Mouse (Mus musculus): Measurements from ENCODE around the gene Chmp5. TPM values are rescaled to one million over a fixed set of nuclear protein-coding genes. Genes with fewer than 3 reads are reported as not detected.

Gene Chmp5
- 137 and 147 TPM in 2 replicates for polyA plus RNA-seq (2015; fragmentation: Nextera tagmentation; extraction: Ambion mirVana)

GRCm38 (mm10) chr4:40948160-40948708, at the start of gene Chmp5, which contains the start of gene Bag1:
Gene Chmp5, plus strand, starts transcription at chr4:40948407.
Gene Bag1, minus strand, starts transcription at chr4:40948294.
- WGBS: under 1% methylated on average over 50 of the region's 50 CpGs
- H3K9me3 ChIP-seq (replicated peaks): no peaks in the 10 kb centered on the region
- H3K36me3 ChIP-seq: peaks cover 42% of the 10 kb centered on the region
- peak within 1 kb of the TSS; percentile 90 for H3K27ac ChIP-seq (replicated peaks)
- peak within 1 kb of the TSS; percentile 79 for H3K9ac ChIP-seq (replicated peaks)
- H3K4me1 ChIP-seq: peaks cover 30% of the 10 kb centered on the region
- H3K4me2 ChIP-seq: peak within 1 kb of the TSS; percentile 79
- peak within 1 kb of the TSS; percentile 99 for H3K4me3 ChIP-seq (replicated peaks)
- no peaks in the 10 kb centered on the region for H3K27me3 ChIP-seq (replicated peaks)
- ATAC-seq (ENCODE audit: low FRiP score): peak; percentile 98

DNA sequence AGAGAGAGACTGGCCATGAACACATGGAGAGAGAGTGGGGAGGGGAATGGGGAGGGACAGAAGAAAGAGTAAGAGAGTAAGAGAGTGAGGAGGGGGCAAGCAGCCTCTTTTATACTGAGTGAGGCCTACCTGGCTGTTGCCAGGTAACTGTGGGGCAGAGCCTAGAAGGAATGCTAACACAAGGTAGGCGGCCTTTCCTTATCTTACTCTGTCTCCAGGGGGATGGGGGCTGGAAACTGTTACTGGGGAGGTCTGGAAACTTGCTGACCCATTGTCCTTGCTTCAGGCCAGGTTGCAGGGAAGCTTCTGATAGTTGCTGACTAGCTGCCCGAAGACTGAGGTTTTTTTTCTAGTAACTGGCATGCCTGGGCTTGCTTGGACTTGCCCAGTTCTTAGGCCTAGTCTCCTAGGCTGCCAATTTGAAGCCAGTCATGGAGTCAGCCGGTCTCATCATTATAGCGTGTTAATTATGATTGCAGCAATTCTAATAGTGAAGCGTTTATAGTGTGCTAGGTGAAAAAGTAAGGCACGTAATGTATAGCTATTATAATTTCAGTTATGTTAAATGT, 49.6 kb upstream of the Chmp5 start:
- Histone ChIP-seq H3K9me3 (replicated peaks) (no peaks in the 10 kb centered on the region), H3K27me3 (replicated peaks) (no peaks in the 10 kb centered on the region), H3K36me3 (no peaks in the 10 kb centered on the region), H3K4me1 (no peaks in the 10 kb centered on the region), H3K4me2 (no peak overlapping the region), H3K9ac (replicated peaks) (no peak overlapping the region), H3K4me3 (replicated peaks) (no peak overlapping the region), H3K27ac (replicated peaks) (no peak overlapping the region)
- no peak for ATAC-seq (ENCODE audit: low FRiP score)
- 84% methylated on average over 6 of the region's 6 CpGs for WGBS

- no peaks in the 10 kb centered on the region for H3K27me3 ChIP-seq (replicated peaks)
- H3K9ac ChIP-seq (replicated peaks): no peak overlapping the region
- H3K4me2 ChIP-seq: no peak overlapping the region
- whole genome bisulfite sequencing: 78% methylated on average over 2 of the region's 2 CpGs
- no peak for ATAC-seq (ENCODE audit: low FRiP score)
- H3K4me3 ChIP-seq (replicated peaks): no peak overlapping the region
- no peaks in the 10 kb centered on the region for H3K9me3 ChIP-seq (replicated peaks)
- no peaks in the 10 kb centered on the region for H3K36me3 ChIP-seq
- no peak overlapping the region for H3K27ac ChIP-seq (replicated peaks)
- no peaks in the 10 kb centered on the region for H3K4me1 ChIP-seq
Observed at GRCm38 (mm10) chr4:40899264-40899663, 48.9 kb upstream of the Chmp5 start.

DNA sequence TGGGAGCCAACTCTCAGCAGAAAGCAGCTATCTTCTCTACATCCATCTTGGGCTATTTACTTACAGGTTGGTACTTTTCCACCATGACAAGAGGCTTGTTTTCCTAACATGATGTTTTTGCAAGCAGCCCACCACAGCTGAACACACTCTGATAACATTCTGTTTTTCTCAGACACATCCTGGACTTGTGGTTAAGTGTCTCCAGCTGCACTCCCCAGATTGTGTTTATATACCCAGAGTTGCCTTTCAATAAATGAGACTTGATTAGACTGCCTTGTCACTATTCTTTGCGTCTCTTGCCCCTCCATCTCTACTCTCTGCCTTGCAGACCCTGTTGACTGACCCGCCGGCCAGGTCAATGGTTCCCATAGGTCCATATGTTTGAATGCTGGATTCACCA, 48.1 kb upstream of the Chmp5 start:
- Histone ChIP-seq H3K4me1 (no peaks in the 10 kb centered on the region), H3K9me3 (replicated peaks) (no peaks in the 10 kb centered on the region), H3K9ac (replicated peaks) (no peak overlapping the region), H3K27ac (replicated peaks) (no peak overlapping the region), H3K4me3 (replicated peaks) (no peak overlapping the region), H3K36me3 (no peaks in the 10 kb centered on the region), H3K4me2 (no peak overlapping the region), H3K27me3 (replicated peaks) (no peaks in the 10 kb centered on the region)
- no peak for ATAC-seq (ENCODE audit: low FRiP score)
- 99% methylated on average over 3 of the region's 3 CpGs for WGBS

- Histone ChIP-seq H3K9me3 (replicated peaks) (no peaks in the 10 kb centered on the region), H3K27ac (replicated peaks) (no peak overlapping the region), H3K27me3 (replicated peaks) (no peaks in the 10 kb centered on the region), H3K4me3 (replicated peaks) (no peak overlapping the region), H3K9ac (replicated peaks) (no peak overlapping the region), H3K36me3 (no peaks in the 10 kb centered on the region), H3K4me1 (no peaks in the 10 kb centered on the region), H3K4me2 (no peak overlapping the region)
- WGBS: 90% methylated on average over 4 of the region's 4 CpGs
- no peak for ATAC-seq (ENCODE audit: low FRiP score)
Observed at GRCm38 (mm10) chr4:40900612-40901011, 47.6 kb upstream of the Chmp5 start.

DNA sequence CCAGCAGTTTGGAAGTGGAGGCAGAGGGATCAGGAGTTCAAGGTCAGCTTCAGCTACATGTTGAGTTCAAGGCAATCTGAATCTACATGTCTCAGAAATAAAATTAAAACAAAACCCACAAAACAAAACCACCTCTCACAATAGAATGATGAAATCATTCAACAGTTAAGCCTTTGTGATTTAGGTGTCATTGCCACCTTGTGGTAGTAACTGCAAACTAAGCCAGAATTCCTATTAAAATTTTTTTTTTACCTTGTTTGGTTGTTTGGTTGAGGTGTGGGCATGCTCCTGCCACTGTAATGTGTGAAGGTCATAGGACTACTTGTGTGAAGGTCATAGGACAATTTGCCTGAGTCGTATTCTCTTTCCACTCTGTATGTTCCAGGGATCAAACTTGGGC, 41.9 kb upstream of the Chmp5 start:
- Histone ChIP-seq H3K4me3 (replicated peaks) (no peak overlapping the region), H3K36me3 (no peaks in the 10 kb centered on the region), H3K9ac (replicated peaks) (no peak overlapping the region), H3K27ac (replicated peaks) (no peak overlapping the region), H3K27me3 (replicated peaks) (no peaks in the 10 kb centered on the region), H3K9me3 (replicated peaks) (no peaks in the 10 kb centered on the region), H3K4me1 (peaks cover 6% of the 10 kb centered on the region), H3K4me2 (no peak overlapping the region)
- WGBS: 50% methylated on average over 1 of the region's 1 CpGs
- ATAC-seq (ENCODE audit: low FRiP score): no peak

DNA sequence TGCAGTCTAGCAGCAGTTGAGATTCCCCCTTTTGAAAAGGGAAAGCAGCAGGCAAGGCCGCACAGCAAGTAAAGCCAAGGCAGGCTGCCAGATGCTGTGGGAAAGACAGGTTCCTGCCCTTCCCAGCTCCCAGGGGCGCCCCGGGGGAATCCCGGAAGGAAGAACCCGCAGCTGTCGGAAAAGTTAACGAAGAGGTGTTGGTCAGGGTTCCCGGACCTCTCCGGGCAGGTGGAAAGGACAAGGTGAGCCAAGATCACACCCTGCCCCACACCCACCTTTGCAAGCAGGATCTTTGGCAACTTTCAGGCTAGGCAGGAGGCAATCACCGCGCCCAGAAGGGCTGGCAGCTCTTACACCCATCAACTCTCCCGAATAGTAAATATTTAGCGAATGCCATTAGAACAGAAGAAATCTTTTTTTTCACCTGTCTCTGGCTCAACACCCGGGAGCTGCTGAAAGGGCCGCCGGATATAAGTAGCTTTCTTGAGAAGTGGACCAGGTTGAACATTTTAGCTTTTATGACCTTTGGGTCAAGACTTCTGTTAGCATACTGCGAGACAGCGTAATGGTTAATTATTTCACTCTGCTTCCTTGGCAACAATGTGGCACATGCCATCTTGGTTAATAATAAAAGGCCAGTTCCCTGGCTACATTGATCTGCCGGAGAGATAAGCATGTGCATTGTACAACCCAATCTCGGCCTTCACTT, 39.8 kb upstream of the Chmp5 start:
- Histone ChIP-seq H3K27ac (replicated peaks) (peak overlapping the region; percentile 48; the same call in 1 of the 2 replicates), H3K9ac (replicated peaks) (no peak overlapping the region), H3K4me3 (replicated peaks) (no peak overlapping the region), H3K4me1 (peaks cover 6% of the 10 kb centered on the region), H3K27me3 (replicated peaks) (no peaks in the 10 kb centered on the region), H3K36me3 (no peaks in the 10 kb centered on the region), H3K9me3 (replicated peaks) (no peaks in the 10 kb centered on the region), H3K4me2 (peak overlapping the region; percentile 25)
- no peak for ATAC-seq (ENCODE audit: low FRiP score)
- 46% methylated on average over 20 of the region's 20 CpGs for WGBS

DNA sequence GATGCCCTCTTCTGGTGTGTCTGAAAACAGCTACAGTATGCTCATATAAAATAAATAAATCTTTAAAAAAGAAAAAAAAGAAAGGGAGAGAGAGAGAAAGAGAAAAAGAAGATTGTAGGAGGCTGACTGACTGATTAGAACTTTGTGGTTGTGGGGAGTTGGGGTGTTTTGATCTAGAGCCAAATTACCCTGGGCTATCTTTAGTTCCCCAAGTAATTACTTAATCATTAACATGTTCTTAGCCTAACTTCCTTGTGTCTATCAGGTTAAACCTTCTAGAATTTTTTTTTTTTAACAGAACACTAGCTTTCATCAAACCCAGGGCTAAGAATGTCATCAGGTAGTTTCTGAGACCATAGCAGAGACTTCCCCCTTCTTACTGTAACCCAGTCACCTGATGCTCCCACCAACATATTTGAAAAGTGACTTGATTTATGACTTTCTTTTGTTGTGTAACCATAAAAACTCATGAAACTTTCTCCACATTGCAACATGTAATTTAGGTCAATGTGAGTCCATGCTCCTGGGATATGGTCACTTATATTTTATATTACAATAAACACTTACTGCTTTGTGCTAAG, 33.8 kb upstream of the Chmp5 start:
- Histone ChIP-seq H3K9ac (replicated peaks) (no peak overlapping the region), H3K9me3 (replicated peaks) (no peaks in the 10 kb centered on the region), H3K36me3 (no peaks in the 10 kb centered on the region), H3K4me3 (replicated peaks) (no peak overlapping the region), H3K27me3 (replicated peaks) (no peaks in the 10 kb centered on the region), H3K4me1 (no peaks in the 10 kb centered on the region), H3K4me2 (no peak overlapping the region), H3K27ac (replicated peaks) (no peak overlapping the region)
- no peak for ATAC-seq (ENCODE audit: low FRiP score)

DNA sequence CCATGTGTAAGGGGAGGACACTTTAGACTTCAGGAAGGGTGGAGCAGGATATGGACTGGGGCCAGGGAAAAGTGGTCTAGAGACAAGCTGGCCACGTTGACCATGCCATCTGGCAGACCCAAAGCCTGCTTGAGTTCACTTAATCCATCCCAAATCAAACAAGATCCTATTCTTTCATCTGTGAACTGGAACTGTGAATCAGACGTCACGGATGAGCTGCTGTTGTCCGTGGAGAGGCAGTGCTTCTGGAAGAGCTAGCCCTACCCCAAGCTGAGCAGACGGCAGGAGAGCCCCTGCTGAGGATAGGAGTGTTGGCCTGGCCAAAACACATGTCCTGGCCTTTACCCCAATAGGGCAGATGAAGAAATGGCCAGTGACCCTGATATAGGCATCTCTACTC, 32.3 kb upstream of the Chmp5 start:
- Histone ChIP-seq H3K4me2 (no peak overlapping the region), H3K9ac (replicated peaks) (no peak overlapping the region), H3K9me3 (replicated peaks) (no peaks in the 10 kb centered on the region), H3K36me3 (no peaks in the 10 kb centered on the region), H3K4me3 (replicated peaks) (no peak overlapping the region), H3K4me1 (no peaks in the 10 kb centered on the region), H3K27me3 (replicated peaks) (no peaks in the 10 kb centered on the region), H3K27ac (replicated peaks) (no peak overlapping the region)
- ATAC-seq (ENCODE audit: low FRiP score): no peak
- WGBS: 82% methylated on average over 5 of the region's 5 CpGs

- no peaks in the 10 kb centered on the region for H3K9me3 ChIP-seq (replicated peaks)
- no peaks in the 10 kb centered on the region for H3K36me3 ChIP-seq
- no peak for ATAC-seq (ENCODE audit: low FRiP score)
- no peak overlapping the region for H3K27ac ChIP-seq (replicated peaks)
- no peak overlapping the region for H3K4me3 ChIP-seq (replicated peaks)
- H3K27me3 ChIP-seq (replicated peaks): no peaks in the 10 kb centered on the region
- WGBS: 92% methylated on average over 7 of the region's 7 CpGs
- H3K4me1 ChIP-seq: no peaks in the 10 kb centered on the region
- no peak overlapping the region for H3K9ac ChIP-seq (replicated peaks)
- H3K4me2 ChIP-seq: no peak overlapping the region
Observed at GRCm38 (mm10) chr4:40916592-40917155, 31.5 kb upstream of the Chmp5 start.

DNA sequence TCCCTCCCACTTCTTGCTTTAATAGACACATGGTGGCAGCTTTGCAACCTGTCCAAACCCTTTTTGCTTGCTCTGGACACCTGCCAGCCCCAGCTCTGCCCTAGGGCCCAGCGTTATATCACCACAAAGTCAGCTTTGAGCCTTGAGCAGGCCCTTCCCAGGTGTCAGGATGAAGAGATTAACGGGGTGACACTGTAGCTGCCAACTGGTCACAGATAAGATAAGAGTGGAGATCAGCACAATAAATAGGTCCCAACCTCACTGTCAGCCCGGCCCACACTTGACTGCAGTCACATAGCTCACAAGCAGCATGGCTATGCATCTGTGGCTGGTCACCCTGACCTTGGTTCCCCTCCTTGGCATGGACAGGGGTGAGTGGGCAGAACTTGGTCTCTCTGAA, 28.4 kb upstream of the Chmp5 start, which contains the start of gene Spink4:
Spink4 (plus strand) TSS at position 268 of the 400 bp plus-strand sequence.
- no peak within 1 kb of the TSS for H3K27ac ChIP-seq (replicated peaks)
- H3K4me1 ChIP-seq: no peaks in the 10 kb centered on the region
- no peaks in the 10 kb centered on the region for H3K9me3 ChIP-seq (replicated peaks)
- H3K4me2 ChIP-seq: no peak within 1 kb of the TSS
- whole genome bisulfite sequencing: 67% methylated on average over 3 of the region's 3 CpGs
- no peak within 1 kb of the TSS for H3K9ac ChIP-seq (replicated peaks)
- no peaks in the 10 kb centered on the region for H3K36me3 ChIP-seq
- no peak for ATAC-seq (ENCODE audit: low FRiP score)
- H3K27me3 ChIP-seq (replicated peaks): no peaks in the 10 kb centered on the region
- no peak within 1 kb of the TSS for H3K4me3 ChIP-seq (replicated peaks)
